Mouse (Mus musculus) forebrain, embryonic 13.5 days (tissue): ENCODE results near the gene Pnlip. TPM values are rescaled to one million over a fixed set of nuclear protein-coding genes. Genes with fewer than 3 reads are reported as not detected.

ENCODE experiments used
- ATAC-seq: fragments of 200-750 bp; cut with Nextera tagmentation; 2 replicates; pipeline ENCODE4 v1.8.0; 2017
- H3K27ac ChIP-seq: fragments of 300-500 bp; sonication (generic); 2 replicates; pipeline ENCODE4 v1.5.1; 2015; ENCODE audit warnings: inconsistent platforms, mild to moderate bottlenecking, moderate library complexity
- H3K27me3 ChIP-seq: fragments of 300-500 bp; sonication (generic); 2 replicates; pipeline ENCODE4 v1.6.1; 2015; ENCODE audit warnings: mild to moderate bottlenecking, inconsistent platforms
- H3K36me3 ChIP-seq: fragments of 300-500 bp; sonication (generic); 2 replicates; pipeline ENCODE4 v1.6.1; 2015; ENCODE audit warnings: mild to moderate bottlenecking, inconsistent platforms; ENCODE audit not compliant: poor library complexity, severe bottlenecking
- H3K4me1 ChIP-seq: fragments of 300-500 bp; sonication (generic); 2 replicates; pipeline ENCODE4 v1.6.1; 2015; ENCODE audit warnings: inconsistent platforms
- H3K4me2 ChIP-seq: fragments of 300-500 bp; sonication (generic); 2 replicates; pipeline ENCODE4 v1.6.1; 2015; ENCODE audit warnings: inconsistent platforms, mild to moderate bottlenecking, moderate library complexity
- H3K4me3 ChIP-seq: fragments of 300-500 bp; sonication (generic); 2 replicates; pipeline ENCODE4 v1.5.1; 2015; ENCODE audit warnings: mild to moderate bottlenecking, inconsistent platforms
- H3K9ac ChIP-seq: fragments of 300-500 bp; sonication (generic); 2 replicates; pipeline ENCODE4 v1.6.1; 2015; ENCODE audit warnings: mild to moderate bottlenecking, inconsistent platforms
- H3K9me3 ChIP-seq: fragments of 300-500 bp; sonication (generic); replicated peaks from 2 replicates; pipeline ENCODE4 v1.6.1; 2016; ENCODE audit warnings: inconsistent platforms
- WGBS: fragments of 180-500 bp; shearing (Covaris S2); methylation state at CpG from one replicate; pipeline ENCODE4 v1.1.7; 2015; 5-methylcytosine and 5-hydroxymethylcytosine counted together
- polyA plus RNA-seq: library from polyadenylated mRNA; unstranded; fragments of >200 nt; fragmentation: Nextera tagmentation; extraction: Ambion mirVana; gene quantifications from 2 replicates; pipeline ENCODE4 v1.2.1, GENCODE M21; 2015

Gene Pnlip
- polyA plus RNA-seq, 1 experiment from 2014 or later, result not detected

DNA sequence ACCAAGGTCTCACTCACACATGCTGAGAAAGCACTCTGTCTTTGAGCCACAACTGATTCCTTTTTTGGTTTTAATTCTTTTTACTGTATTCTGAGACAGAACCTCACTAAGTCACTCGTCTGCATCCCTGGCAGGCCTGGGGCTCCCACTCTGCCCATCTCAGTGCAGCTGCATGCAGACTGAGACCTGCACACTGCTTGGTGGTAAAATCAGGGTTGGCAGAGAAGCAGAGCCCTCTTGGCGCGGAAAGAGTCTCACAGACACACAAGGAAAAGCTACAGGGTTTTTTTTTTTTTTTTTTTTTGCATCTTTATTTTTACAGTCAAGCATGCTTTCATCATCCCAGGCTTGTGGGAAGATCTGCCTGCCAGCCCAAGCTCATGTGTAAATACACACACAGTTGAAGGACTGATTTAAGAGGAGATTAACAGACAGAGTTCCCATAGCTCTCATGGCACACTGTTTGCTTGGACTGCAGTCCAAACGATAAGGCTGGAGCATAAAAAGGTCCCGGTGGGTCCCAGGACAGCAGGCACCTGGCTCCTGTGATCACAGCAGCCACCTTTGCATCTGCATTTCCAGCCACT, 76.2 kb downstream of the Pnlip start, which contains the start of gene Pnliprp1:
Pnliprp1 (plus strand) TSS at position 443 of the 587 bp plus-strand sequence.
- peak; percentile 51; the same call in 1 of the 2 replicates for ATAC-seq
- no peak within 1 kb of the TSS for H3K4me3 ChIP-seq
- H3K9me3 ChIP-seq, result peaks cover 2% of the 10 kb centered on the region; the same call in 1 of the 2 replicates
- no peak within 1 kb of the TSS for H3K4me2 ChIP-seq
- no peaks in the 10 kb centered on the region for H3K27me3 ChIP-seq
- no peak within 1 kb of the TSS for H3K27ac ChIP-seq
- H3K36me3 ChIP-seq, result no peaks in the 10 kb centered on the region
- no peak within 1 kb of the TSS for H3K9ac ChIP-seq
- WGBS, result 59% methylated on average over 5 of the region's 5 CpGs
- H3K4me1 ChIP-seq, result no peaks in the 10 kb centered on the region

Other genes with a start within 250 kb of the Pnlip start
- gene Gfra1, start 196.6 kb upstream of the Pnlip start, polyA plus RNA-seq, result 15.2 and 15.4 TPM in 2 replicates
- not detected in 2 replicates for gene Ccdc172, start 140.5 kb upstream of the Pnlip start, polyA plus RNA-seq
- 0.71 and 7.2 TPM in 2 replicates for gene Pnliprp1, start 76.4 kb downstream of the Pnlip start, polyA plus RNA-seq
- gene Pnliprp2, start 107.2 kb downstream of the Pnlip start, polyA plus RNA-seq, result 0.21 TPM in 1 of 2 replicates, not detected in the other
- not detected in 2 replicates for gene 1700019N19Rik, start 142.0 kb downstream of the Pnlip start, polyA plus RNA-seq